Mouse (Mus musculus) liver, postnatal 0 days (tissue): ENCODE data around the gene Vmn1r76. TPM values are rescaled to one million over a fixed set of nuclear protein-coding genes. Genes with fewer than 3 reads are reported as not detected.

Experiments used
- ATAC-seq: fragments of 200-750 bp; cut with Nextera tagmentation; 2 replicates; pipeline ENCODE4 v1.8.0; 2017; ENCODE audit warnings: mild to moderate bottlenecking, moderate library complexity
- DNase-seq: peaks from one replicate; pipeline ENCODE4 v3.0.0-alpha.2; 2016
- H3K27ac ChIP-seq: fragments of 300-500 bp; sonication (generic); 2 replicates; pipeline ENCODE4 v1.5.1; 2014; ENCODE audit warnings: antibody characterized with exemption, moderate library complexity, mild to moderate bottlenecking, low read depth
- H3K27me3 ChIP-seq: fragments of 300-500 bp; sonication (generic); 2 replicates; pipeline ENCODE4 v1.6.1; 2014; ENCODE audit warnings: low read length, control low read depth, mixed read lengths; ENCODE audit not compliant: insufficient read depth
- H3K36me3 ChIP-seq: fragments of 300-500 bp; sonication (generic); replicated peaks from 2 replicates; pipeline ENCODE4 v1.6.1; 2014; ENCODE audit warnings: mild to moderate bottlenecking, control low read depth, low read length, moderate library complexity, mixed read lengths; ENCODE audit not compliant: insufficient read depth
- H3K4me1 ChIP-seq: fragments of 300-500 bp; sonication (generic); 2 replicates; pipeline ENCODE4 v1.6.1; 2014; ENCODE audit warnings: antibody characterized with exemption, mild to moderate bottlenecking, control low read depth; ENCODE audit not compliant: insufficient read depth
- H3K4me2 ChIP-seq: fragments of 300-500 bp; sonication (generic); 2 replicates; pipeline ENCODE4 v1.6.1; 2014; ENCODE audit warnings: low read depth, mild to moderate bottlenecking, low read length, moderate library complexity, mixed read lengths
- H3K4me3 ChIP-seq: fragments of 300-500 bp; sonication (generic); 2 replicates; pipeline ENCODE4 v1.5.1; 2014; ENCODE audit warnings: low read depth, low read length
- H3K9ac ChIP-seq: fragments of 300-500 bp; sonication (generic); replicated peaks from 2 replicates; pipeline ENCODE4 v1.6.1; 2014; ENCODE audit warnings: mild to moderate bottlenecking, moderate library complexity
- H3K9me3 ChIP-seq: fragments of 300-500 bp; sonication (generic); 2 replicates; pipeline ENCODE4 v1.6.1; 2016; ENCODE audit warnings: mild to moderate bottlenecking, control low read depth, low read length, mixed read lengths
- CTCF ChIP-seq: sonication (generic); IDR thresholded peaks from 2 replicates; pipeline ENCODE4 v1.5.1; 2016; ENCODE audit warnings: antibody characterized with exemption, low read depth
- EP300 ChIP-seq: IDR thresholded peaks from 2 replicates; pipeline ENCODE4 v1.6.1; 2016; ENCODE audit warnings: antibody characterized with exemption, low read depth, mild to moderate bottlenecking
- WGBS: fragments of 180-500 bp; shearing (Covaris S2); extraction: QIAGEN DNeasy Blood & Tissue Kit; methylation state at CpG from one replicate; pipeline ENCODE4 v1.1.7; 2014; ENCODE audit not compliant: insufficient replicate concordance; 5-methylcytosine and 5-hydroxymethylcytosine counted together
- polyA plus RNA-seq: library from polyadenylated mRNA; unstranded; fragments of >200 nt; fragmentation: Nextera tagmentation; extraction: Ambion mirVana; gene quantifications from 2 replicates; pipeline ENCODE4 v1.2.1, GENCODE M21; 2015

Gene Vmn1r76
- not detected in 2 replicates for polyA plus RNA-seq

DNA sequence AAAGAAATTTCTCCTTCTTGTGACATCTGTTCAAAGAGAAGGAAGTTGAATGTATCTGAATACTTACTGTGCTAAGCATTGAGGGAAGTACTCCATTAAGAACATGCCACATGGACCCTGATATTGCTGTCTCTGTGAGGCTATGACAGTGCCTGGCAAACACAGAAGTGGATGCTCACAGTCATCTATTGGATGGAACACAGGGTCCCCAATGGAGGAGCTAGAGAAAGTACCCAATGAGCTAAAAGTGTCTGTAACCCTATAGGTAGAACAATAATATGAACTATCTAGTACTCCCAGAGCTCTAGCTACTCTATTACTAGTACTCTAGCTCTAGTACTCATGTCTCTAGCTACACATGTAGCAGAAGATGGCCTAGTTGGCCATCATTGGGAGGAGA lies at the start of gene Vmn1r76:
Vmn1r76 (minus strand) TSS at position 101 of the 400 bp plus-strand sequence.
- ATAC-seq (no peak), DNase-seq (no peak)
- TF ChIP-seq CTCF (no peak), EP300 (no peak)
- Histone ChIP-seq H3K36me3 (no peaks in the 10 kb centered on the region), H3K4me2 (no peak within 1 kb of the TSS), H3K9ac (no peak within 1 kb of the TSS), H3K27me3 (no peaks in the 10 kb centered on the region), H3K4me1 (no peaks in the 10 kb centered on the region), H3K9me3 (no peaks in the 10 kb centered on the region), H3K4me3 (no peak within 1 kb of the TSS), H3K27ac (no peak within 1 kb of the TSS)

DNA sequence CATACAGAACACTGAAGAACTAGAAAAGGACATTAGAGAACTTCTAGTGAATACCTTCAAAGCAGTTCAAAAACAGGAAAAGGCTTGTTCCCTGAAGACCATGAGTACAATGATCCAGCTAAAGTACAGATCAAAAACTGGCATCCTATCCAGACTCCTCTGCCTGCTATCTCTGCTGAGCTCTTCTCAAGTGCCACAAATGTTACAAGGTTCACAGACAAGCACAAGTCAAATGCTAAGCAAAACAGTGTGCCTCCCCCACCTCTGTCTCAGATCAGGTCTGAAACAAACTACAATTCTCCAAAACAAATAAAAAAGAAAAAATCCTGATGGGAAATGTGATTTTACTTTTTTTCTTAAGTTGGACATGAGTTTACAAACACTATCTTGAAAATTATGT lies 34.6 kb upstream of the Vmn1r76 start:
- no peak overlapping the region for H3K4me2 ChIP-seq
- no peaks in the 10 kb centered on the region for H3K4me1 ChIP-seq
- no peak overlapping the region for H3K9ac ChIP-seq
- no peak overlapping the region for H3K27ac ChIP-seq
- H3K9me3 ChIP-seq, result peaks cover 7% of the 10 kb centered on the region
- no peaks in the 10 kb centered on the region for H3K36me3 ChIP-seq
- TF ChIP-seq CTCF (no peak), EP300 (no peak)
- H3K27me3 ChIP-seq, result no peaks in the 10 kb centered on the region
- ATAC-seq (no peak), DNase-seq (no peak)
- no peak overlapping the region for H3K4me3 ChIP-seq

DNA sequence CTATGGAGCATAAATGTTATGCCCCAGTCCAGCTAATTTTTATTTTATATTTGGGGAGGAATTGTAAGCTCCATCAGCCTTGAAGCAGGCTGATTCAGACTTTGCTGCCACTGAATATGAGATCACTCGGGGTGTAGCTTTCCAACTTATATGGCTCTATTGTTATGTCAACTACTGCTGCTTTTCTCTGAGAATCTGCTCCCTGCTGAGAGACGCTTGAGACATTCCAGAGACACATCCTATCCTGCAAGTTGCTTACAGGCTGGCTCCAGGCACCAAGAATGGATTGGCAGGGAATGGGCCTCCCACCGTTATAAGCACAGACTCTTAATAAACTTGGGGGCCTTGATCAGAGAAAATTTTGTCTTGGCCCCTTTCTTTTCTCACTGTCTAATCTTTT lies 10.0 kb upstream of the Vmn1r76 start:
- no peaks in the 10 kb centered on the region for H3K36me3 ChIP-seq
- no peak overlapping the region for H3K9ac ChIP-seq
- WGBS, result 71% methylated on average over 3 of the region's 3 CpGs
- H3K27me3 ChIP-seq, result no peaks in the 10 kb centered on the region
- H3K9me3 ChIP-seq, result peaks cover 3% of the 10 kb centered on the region; the same call in 1 of the 2 replicates
- H3K4me3 ChIP-seq, result no peak overlapping the region
- no peaks in the 10 kb centered on the region for H3K4me1 ChIP-seq
- no peak overlapping the region for H3K4me2 ChIP-seq
- TF ChIP-seq EP300 (no peak), CTCF (no peak)
- H3K27ac ChIP-seq, result no peak overlapping the region
- ATAC-seq (no peak), DNase-seq (no peak)

DNA sequence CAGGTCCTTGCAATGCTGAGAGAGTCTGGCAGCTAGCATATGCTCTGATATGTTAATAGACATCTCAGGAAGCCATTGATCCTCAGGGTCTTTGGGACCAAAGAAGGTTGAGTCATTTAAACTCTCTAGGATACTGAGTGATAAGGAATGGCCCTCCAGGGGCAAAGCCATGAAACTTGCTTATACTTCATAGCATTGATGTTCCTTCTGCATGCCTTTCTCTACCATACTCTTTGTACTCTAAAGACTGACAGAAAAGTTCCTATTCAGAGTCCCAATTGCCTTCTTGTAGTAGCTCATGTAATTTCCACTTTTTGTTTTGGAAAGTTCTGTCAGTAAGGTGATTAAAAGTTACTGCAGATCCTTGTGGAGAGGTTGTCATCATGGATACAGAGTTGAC lies 63.7 kb downstream of the Vmn1r76 start, which contains the start of gene Vmn1r75:
Vmn1r75 (plus strand) TSS at position 301 of the 400 bp plus-strand sequence.
- Histone ChIP-seq H3K27me3 (no peaks in the 10 kb centered on the region), H3K9ac (no peak within 1 kb of the TSS), H3K4me2 (no peak within 1 kb of the TSS), H3K9me3 (peaks cover 3% of the 10 kb centered on the region; the same call in 1 of the 2 replicates), H3K27ac (no peak within 1 kb of the TSS), H3K4me3 (no peak within 1 kb of the TSS), H3K36me3 (no peaks in the 10 kb centered on the region), H3K4me1 (no peaks in the 10 kb centered on the region)
- no peak for DNase-seq
- no peak for TF ChIP-seq EP300
- no peak for TF ChIP-seq CTCF
- no peak for ATAC-seq

Other genes with a start within 250 kb of the Vmn1r76 start
- not detected in 2 replicates for gene Vmn1r73, start 207.9 kb downstream of the Vmn1r76 start, polyA plus RNA-seq
- not detected in 2 replicates for gene Vmn1r74, start 104.2 kb downstream of the Vmn1r76 start, polyA plus RNA-seq
- not detected in 2 replicates for gene Vmn1r75, start 63.6 kb downstream of the Vmn1r76 start, polyA plus RNA-seq
- not detected in 2 replicates for gene Vmn1r77, start 98.5 kb upstream of the Vmn1r76 start, polyA plus RNA-seq
- gene Vmn1r78, start 212.0 kb upstream of the Vmn1r76 start, polyA plus RNA-seq, result not detected in 2 replicates
- not detected in 2 replicates for gene Vmn1r79, start 233.1 kb upstream of the Vmn1r76 start, polyA plus RNA-seq